Mouse (Mus musculus): ENCODE data around the gene Inhbb. TPM values are rescaled to one million over a fixed set of nuclear protein-coding genes. Genes with fewer than 3 reads are reported as not detected.

The Inhbb gene
- polyA plus RNA-seq, 1 experiment: 3.5 TPM

GRCm38 (mm10) chr1:119409599-119410168, 12.4 kb downstream of the Inhbb start:
- TF ChIP-seq CTCF (IDR thresholded peaks at IDR 0.05; ENCODE audit: extremely low read depth, insufficient read depth, low read length): no peak
- no peak overlapping the region for H3K27ac ChIP-seq (ENCODE audit: insufficient read depth, low read length)
- no peak overlapping the region for H3K4me3 ChIP-seq (ENCODE audit: insufficient read depth, low read length)
- H3K4me1 ChIP-seq (ENCODE audit: control insufficient read depth, insufficient read depth, low read length): no peaks in the 10 kb centered on the region

GRCm38 (mm10) chr1:119409106-119409505, 12.9 kb downstream of the Inhbb start:
- H3K4me1 ChIP-seq (ENCODE audit: control insufficient read depth, insufficient read depth, low read length): no peaks in the 10 kb centered on the region
- H3K27ac ChIP-seq (ENCODE audit: insufficient read depth, low read length): no peak overlapping the region
- TF ChIP-seq POLR2A (IDR thresholded peaks at IDR 0.05; ENCODE audit: extremely low read depth, insufficient read depth, low read length) (no peak), CTCF (IDR thresholded peaks at IDR 0.05; ENCODE audit: extremely low read depth, insufficient read depth, low read length) (no peak)
- H3K4me3 ChIP-seq (ENCODE audit: insufficient read depth, low read length): no peak overlapping the region

GRCm38 (mm10) chr1:119407691-119408315, 14.2 kb downstream of the Inhbb start:
- Histone ChIP-seq H3K4me1 (ENCODE audit: control insufficient read depth, insufficient read depth, low read length) (no peaks in the 10 kb centered on the region), H3K4me3 (ENCODE audit: insufficient read depth, low read length) (no peak overlapping the region), H3K27ac (ENCODE audit: insufficient read depth, low read length) (no peak overlapping the region)
- TF ChIP-seq POLR2A (IDR thresholded peaks at IDR 0.05; ENCODE audit: extremely low read depth, insufficient read depth, low read length) (no peak), CTCF (IDR thresholded peaks at IDR 0.05; ENCODE audit: extremely low read depth, insufficient read depth, low read length) (no peak)

DNA sequence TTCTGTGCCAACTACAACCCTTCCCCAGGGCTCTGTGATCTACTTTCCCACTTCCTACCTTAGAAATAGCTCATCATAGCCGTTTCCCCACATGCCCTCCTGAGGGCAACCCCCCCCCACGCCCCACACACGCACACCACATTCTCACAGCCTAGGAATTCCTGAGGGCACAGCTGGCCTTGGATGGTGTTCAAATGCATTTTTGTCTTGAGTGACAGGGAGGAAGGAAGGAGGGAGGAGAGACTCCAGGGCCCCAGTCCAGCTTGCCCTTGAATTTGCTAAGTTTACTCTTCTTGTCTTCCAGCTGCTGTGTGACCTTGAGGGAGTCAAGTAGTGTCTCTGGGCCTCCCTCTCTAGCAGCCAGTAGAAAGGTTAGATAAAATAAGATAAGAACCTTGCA, 17.2 kb downstream of the Inhbb start:
- TF ChIP-seq POLR2A (IDR thresholded peaks at IDR 0.05; ENCODE audit: extremely low read depth, insufficient read depth, low read length): no peak
- TF ChIP-seq CTCF (IDR thresholded peaks at IDR 0.05; ENCODE audit: extremely low read depth, insufficient read depth, low read length): no peak
- Histone ChIP-seq H3K27ac (ENCODE audit: insufficient read depth, low read length) (no peak overlapping the region), H3K4me3 (ENCODE audit: insufficient read depth, low read length) (no peak overlapping the region), H3K4me1 (ENCODE audit: control insufficient read depth, insufficient read depth, low read length) (no peaks in the 10 kb centered on the region)

- TF ChIP-seq POLR2A (IDR thresholded peaks at IDR 0.05; ENCODE audit: extremely low read depth, insufficient read depth, low read length) (no peak), CTCF (IDR thresholded peaks at IDR 0.05; ENCODE audit: extremely low read depth, insufficient read depth, low read length) (no peak)
- Histone ChIP-seq H3K4me1 (ENCODE audit: control insufficient read depth, insufficient read depth, low read length) (no peaks in the 10 kb centered on the region), H3K27ac (ENCODE audit: insufficient read depth, low read length) (no peak overlapping the region), H3K4me3 (ENCODE audit: insufficient read depth, low read length) (no peak overlapping the region)
Observed at GRCm38 (mm10) chr1:119404341-119404740, 17.7 kb downstream of the Inhbb start.

DNA sequence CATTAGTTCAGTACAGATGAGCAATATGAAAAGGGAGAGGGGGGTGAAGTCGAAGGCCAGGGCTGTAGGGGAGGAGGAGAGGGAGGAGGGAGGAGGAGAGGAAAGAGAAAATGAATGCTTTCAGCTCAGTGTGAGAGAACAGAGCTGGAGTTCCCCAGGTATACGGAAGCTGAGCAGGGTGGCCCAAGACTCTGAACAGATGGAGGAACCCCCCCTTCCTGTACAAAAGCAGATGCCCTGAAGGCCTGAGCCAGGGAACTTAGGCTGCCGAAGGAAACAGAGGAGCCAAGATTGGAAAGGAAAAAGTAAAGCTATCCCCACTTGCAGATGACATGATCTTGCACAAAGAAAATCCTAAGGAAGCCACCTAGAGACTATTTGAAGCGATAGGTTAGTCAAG, 20.8 kb downstream of the Inhbb start:
- H3K27ac ChIP-seq (ENCODE audit: insufficient read depth, low read length): no peak overlapping the region
- H3K4me1 ChIP-seq (ENCODE audit: control insufficient read depth, insufficient read depth, low read length): no peaks in the 10 kb centered on the region
- TF ChIP-seq CTCF (IDR thresholded peaks at IDR 0.05; ENCODE audit: extremely low read depth, insufficient read depth, low read length): no peak
- no peak for TF ChIP-seq POLR2A (IDR thresholded peaks at IDR 0.05; ENCODE audit: extremely low read depth, insufficient read depth, low read length)
- no peak overlapping the region for H3K4me3 ChIP-seq (ENCODE audit: insufficient read depth, low read length)

DNA sequence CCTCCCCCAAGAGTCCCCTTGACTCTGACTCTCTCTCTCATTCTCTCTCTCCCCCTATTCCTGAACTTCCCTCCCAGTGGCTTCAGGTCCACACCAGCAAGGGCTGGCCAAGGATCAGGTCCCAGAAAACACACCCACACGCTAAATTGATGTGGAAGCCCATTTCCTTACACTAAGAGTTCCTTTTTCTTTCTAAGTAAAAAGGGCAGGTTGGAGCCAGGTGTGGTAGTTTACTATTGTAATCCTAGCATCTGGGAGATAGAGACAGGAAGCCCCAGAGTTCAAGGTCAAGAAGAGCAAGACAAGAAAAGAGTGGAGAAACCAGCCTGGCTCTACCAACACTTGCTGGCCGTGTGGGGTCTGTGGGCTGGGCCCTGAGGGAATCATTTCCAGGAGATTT, 23.4 kb downstream of the Inhbb start:
- Histone ChIP-seq H3K4me1 (ENCODE audit: control insufficient read depth, insufficient read depth, low read length) (no peaks in the 10 kb centered on the region), H3K4me3 (ENCODE audit: insufficient read depth, low read length) (no peak overlapping the region), H3K27ac (ENCODE audit: insufficient read depth, low read length) (no peak overlapping the region)
- TF ChIP-seq POLR2A (IDR thresholded peaks at IDR 0.05; ENCODE audit: extremely low read depth, insufficient read depth, low read length): no peak

DNA sequence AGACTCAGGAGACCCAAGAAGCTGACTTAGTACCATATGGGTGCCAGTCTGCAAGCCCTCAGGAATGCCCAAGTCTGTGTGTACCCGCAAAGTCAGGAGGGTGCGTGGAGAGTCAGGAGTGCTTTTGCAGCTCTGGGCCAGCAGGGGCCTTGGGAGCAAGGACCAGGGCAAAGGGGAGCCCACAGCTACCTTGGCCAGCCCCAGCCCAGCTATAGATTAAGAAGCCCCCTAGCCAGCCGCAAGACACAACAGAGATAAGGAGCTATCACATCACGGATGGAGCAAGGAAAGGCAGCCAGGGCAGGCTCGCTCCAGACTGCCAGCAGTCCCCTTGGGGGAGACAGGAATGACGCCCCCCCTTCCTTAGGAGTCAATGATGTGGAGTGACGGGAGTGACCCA, 24.2 kb downstream of the Inhbb start:
- TF ChIP-seq POLR2A (IDR thresholded peaks at IDR 0.05; ENCODE audit: extremely low read depth, insufficient read depth, low read length) (no peak), CTCF (IDR thresholded peaks at IDR 0.05; ENCODE audit: extremely low read depth, insufficient read depth, low read length) (no peak)
- H3K27ac ChIP-seq (ENCODE audit: insufficient read depth, low read length): no peak overlapping the region

GRCm38 (mm10) chr1:119391311-119391710, 30.7 kb downstream of the Inhbb start:
- H3K27ac ChIP-seq (ENCODE audit: insufficient read depth, low read length): no peak overlapping the region
- TF ChIP-seq POLR2A (IDR thresholded peaks at IDR 0.05; ENCODE audit: extremely low read depth, insufficient read depth, low read length) (no peak), CTCF (IDR thresholded peaks at IDR 0.05; ENCODE audit: extremely low read depth, insufficient read depth, low read length) (no peak)
- H3K4me1 ChIP-seq (ENCODE audit: control insufficient read depth, insufficient read depth, low read length): no peaks in the 10 kb centered on the region
- H3K4me3 ChIP-seq (ENCODE audit: insufficient read depth, low read length): no peak overlapping the region

More for the DNA sequence above, 24.2 kb downstream of the Inhbb start:
- no peaks in the 10 kb centered on the region for H3K4me1 ChIP-seq (ENCODE audit: control insufficient read depth, insufficient read depth, low read length)
- H3K4me3 ChIP-seq (ENCODE audit: insufficient read depth, low read length): no peak overlapping the region

- Histone ChIP-seq H3K27ac (ENCODE audit: insufficient read depth, low read length) (no peak overlapping the region), H3K4me1 (ENCODE audit: control insufficient read depth, insufficient read depth, low read length) (no peaks in the 10 kb centered on the region), H3K4me3 (ENCODE audit: insufficient read depth, low read length) (no peak overlapping the region)
- TF ChIP-seq CTCF (IDR thresholded peaks at IDR 0.05; ENCODE audit: extremely low read depth, insufficient read depth, low read length) (no peak), POLR2A (IDR thresholded peaks at IDR 0.05; ENCODE audit: extremely low read depth, insufficient read depth, low read length) (no peak)
Observed at GRCm38 (mm10) chr1:119390676-119391075, 31.4 kb downstream of the Inhbb start.
